Mouse (Mus musculus) ES-E14 (cell line): ENCODE results near the gene Arl8b.

Experiments used
- CHD2 ChIP-seq: IDR thresholded peaks from 2 replicates; pipeline ENCODE4 v1.6.1; 2014; ENCODE audit warnings: mild to moderate bottlenecking, low read depth, low read length, inconsistent platforms
- ZNF384 ChIP-seq: IDR thresholded peaks from 2 replicates; pipeline ENCODE4 v1.6.1; 2012; ENCODE audit warnings: low read depth, low read length, inconsistent platforms

DNA sequence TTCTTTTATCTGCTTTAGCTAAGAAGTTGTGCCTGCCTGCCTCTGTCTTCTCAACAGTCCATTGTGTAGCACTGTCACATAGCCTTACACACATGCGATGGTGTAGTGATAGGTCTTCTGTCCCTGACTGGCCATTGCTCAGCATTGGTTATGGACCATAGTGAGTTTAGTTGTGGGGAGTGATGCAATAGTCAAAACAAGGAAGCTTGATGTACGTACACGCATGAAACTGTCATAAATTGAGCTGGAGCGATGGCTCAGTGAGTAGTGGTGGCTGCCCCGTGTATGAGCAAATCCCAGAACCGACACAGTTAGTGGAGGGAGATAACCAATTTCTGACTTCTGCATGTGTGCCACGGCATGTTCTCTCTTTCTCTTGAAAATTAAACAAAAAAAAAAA lies 31.6 kb upstream of the Arl8b start:
- TF ChIP-seq CHD2 (no peak), ZNF384 (no peak)
